Mouse (Mus musculus) spleen, adult 2 months (tissue): ENCODE data around the gene Ndufaf7.

Experiments
- CTCF ChIP-seq: fragments of 200-500 bp; IDR thresholded peaks from 2 replicates; pipeline ENCODE4 v1.5.1; 2011; ENCODE audit warnings: mild to moderate bottlenecking, inconsistent platforms; ENCODE audit not compliant: insufficient read depth, insufficient read length, insufficient replicate concordance; ENCODE audit errors: extremely low read depth
- POLR2A ChIP-seq: fragments of 200-500 bp; IDR thresholded peaks from 2 replicates; pipeline ENCODE4 v1.6.1; 2011; ENCODE audit warnings: low read depth, low read length, inconsistent platforms

DNA sequence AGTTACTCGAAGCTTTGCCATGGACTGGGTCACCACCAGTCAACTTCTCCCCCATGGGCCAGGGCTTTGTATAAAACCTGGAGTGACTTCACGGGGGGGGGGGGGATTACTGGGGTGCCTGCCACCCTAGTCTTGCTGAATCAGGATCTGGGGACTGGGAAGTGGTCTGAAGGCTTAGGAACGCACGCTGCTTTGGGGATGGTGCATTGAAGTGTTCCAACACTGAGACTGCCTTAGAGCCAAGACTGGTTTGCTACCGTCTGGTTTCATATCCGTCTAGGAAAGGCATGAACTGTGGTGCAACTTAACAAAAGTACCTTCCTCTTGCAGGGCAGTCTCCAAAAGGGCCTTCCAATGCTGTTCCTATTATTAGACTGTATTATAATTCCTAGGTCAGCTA, 19.2 kb upstream of the Ndufaf7 start:
- no peak for TF ChIP-seq CTCF
- no peak for TF ChIP-seq POLR2A
